Mouse (Mus musculus): ENCODE data around the gene Rnf169. TPM values are rescaled to one million over a fixed set of nuclear protein-coding genes. Genes with fewer than 3 reads are reported as not detected.

The Rnf169 gene
- 3.1 and 3.7 TPM in 2 replicates for polyA plus RNA-seq (2012)

GRCm38 (mm10) chr7:99980132-99980591, at the start of gene Rnf169:
TSS of gene Rnf169 (minus strand) at chr7:99980448.

GRCm38 (mm10) chr7:100005790-100006189, 25.5 kb upstream of the Rnf169 start, which contains the start of gene Chrdl2:
TSS of gene Chrdl2 (plus strand) at chr7:100006172.

Other genes with a start within 250 kb of the Rnf169 start
- not detected in 2 replicates for gene Olfr521, start 216.9 kb downstream of the Rnf169 start, polyA plus RNA-seq (2012)
- gene Neu3, start 152.0 kb downstream of the Rnf169 start, polyA plus RNA-seq (2012), result 1.1 and 1.3 TPM in 2 replicates
- 0.03 and 0.05 TPM in 2 replicates for gene Xrra1, start 121.3 kb downstream of the Rnf169 start, polyA plus RNA-seq (2012)
- gene Spcs2, start 117.0 kb downstream of the Rnf169 start, polyA plus RNA-seq (2012), result 144 and 167 TPM in 2 replicates
- gene Chrdl2, start 25.7 kb upstream of the Rnf169 start, polyA plus RNA-seq (2012), result not detected in 2 replicates
- 22.5 and 29.7 TPM in 2 replicates for gene Pold3, start 141.1 kb upstream of the Rnf169 start, polyA plus RNA-seq (2012)
- 3.5 TPM in 2 replicates for gene Lipt2, start 178.8 kb upstream of the Rnf169 start, polyA plus RNA-seq (2012)
- gene Kcne3, start 196.1 kb upstream of the Rnf169 start, polyA plus RNA-seq (2012), result 0.20 TPM in 1 of 2 replicates, not detected in the other
- gene Pgm2l1, start 246.9 kb upstream of the Rnf169 start, polyA plus RNA-seq (2012), result 15.8 and 16.0 TPM in 2 replicates

Data from megakaryocyte-erythroid progenitor cell, adult 5 weeks (primary cell).